Mouse (Mus musculus) kidney, adult 2 months (tissue): ENCODE results near the gene Dnah8.

Source experiments
- CTCF ChIP-seq: fragments of 200-500 bp; conservative IDR thresholded peaks from 2 replicates; pipeline ENCODE4 v1.5.1; 2011; ENCODE audit warnings: low read depth, mild to moderate bottlenecking, control low read depth, low read length, moderate library complexity, mixed read lengths; ENCODE audit not compliant: insufficient read depth, insufficient read length
- POLR2A ChIP-seq: fragments of 200-500 bp; IDR thresholded peaks from one replicate; pipeline ENCODE4 v1.6.1; 2011; ENCODE audit warnings: low read depth, low read length, control low read depth

DNA sequence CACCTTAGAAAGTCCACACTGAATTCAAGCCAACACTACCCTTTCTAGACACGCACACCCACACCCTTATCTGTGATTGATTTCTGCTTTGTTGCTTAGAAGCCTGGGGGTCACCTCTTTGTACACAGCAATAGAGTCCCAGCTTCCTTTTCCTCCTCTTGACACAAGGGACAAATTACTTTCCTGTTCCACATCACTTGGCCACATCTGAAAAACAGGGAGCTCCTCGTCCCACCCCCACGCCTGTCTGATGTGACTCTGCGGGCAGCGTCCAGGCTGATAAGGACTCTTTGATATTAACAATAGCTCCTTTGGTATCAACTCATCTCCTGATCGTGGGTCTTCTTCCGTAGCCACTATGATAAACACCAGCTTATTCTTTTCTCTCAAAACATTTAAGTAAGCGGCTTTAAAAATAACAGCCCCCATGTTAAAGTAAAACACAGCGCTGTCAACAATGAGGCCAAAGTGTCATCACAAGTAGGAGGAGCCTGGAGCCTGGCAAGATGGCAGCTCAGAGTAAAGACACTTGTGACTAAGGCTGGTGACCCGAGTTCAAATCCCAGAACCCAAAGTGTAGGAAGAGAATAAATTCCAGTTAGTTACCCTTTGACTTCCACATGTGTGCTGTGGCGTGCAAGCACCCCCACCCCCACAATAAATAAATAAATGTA is 234.6 kb downstream of the Dnah8 start:
- no peak for TF ChIP-seq CTCF
- no peak for TF ChIP-seq POLR2A
